Mouse (Mus musculus) neural tube, embryonic 14.5 days (tissue): ENCODE measurements around the gene Tiam1. TPM values are rescaled to one million over a fixed set of nuclear protein-coding genes. Genes with fewer than 3 reads are reported as not detected.

Experiments used
- ATAC-seq: fragments of 200-750 bp; cut with Nextera tagmentation; 2 replicates; pipeline ENCODE4 v1.8.0; 2017; ENCODE audit warnings: low read depth, mild to moderate bottlenecking, moderate TSS enrichment, moderate library complexity
- H3K27ac ChIP-seq: fragments of 300-500 bp; sonication (generic); 2 replicates; pipeline ENCODE4 v1.5.1; 2014; ENCODE audit warnings: low read depth, mild to moderate bottlenecking, control low read depth, low read length, moderate library complexity, mixed read lengths
- H3K27me3 ChIP-seq: fragments of 300-500 bp; sonication (generic); 2 replicates; pipeline ENCODE4 v1.6.1; 2014; ENCODE audit warnings: low read length; ENCODE audit not compliant: control insufficient read depth, insufficient read depth
- H3K36me3 ChIP-seq: fragments of 300-500 bp; sonication (generic); 2 replicates; pipeline ENCODE4 v1.6.1; 2014; ENCODE audit warnings: low read length, mixed read lengths; ENCODE audit not compliant: control insufficient read depth, insufficient read depth
- H3K4me1 ChIP-seq: fragments of 300-500 bp; sonication (generic); 2 replicates; pipeline ENCODE4 v1.6.1; 2014; ENCODE audit warnings: low read length; ENCODE audit not compliant: control insufficient read depth, insufficient read depth
- H3K4me2 ChIP-seq: fragments of 300-500 bp; sonication (generic); 2 replicates; pipeline ENCODE4 v1.6.1; 2014; ENCODE audit warnings: mild to moderate bottlenecking, low read depth, low read length, control low read depth
- H3K4me3 ChIP-seq: fragments of 300-500 bp; sonication (generic); 2 replicates; pipeline ENCODE4 v1.5.1; 2014; ENCODE audit warnings: low read depth, low read length, control low read depth, mixed read lengths
- H3K9ac ChIP-seq: fragments of 300-500 bp; sonication (generic); replicated peaks from 2 replicates; pipeline ENCODE4 v1.6.1; 2014; ENCODE audit warnings: low read depth, mild to moderate bottlenecking, control low read depth, low read length, mixed read lengths
- H3K9me3 ChIP-seq: fragments of 300-500 bp; sonication (generic); 2 replicates; pipeline ENCODE4 v1.6.1; 2016; ENCODE audit warnings: low read length; ENCODE audit not compliant: control insufficient read depth
- WGBS: fragments of 180-500 bp; shearing (Covaris S2); extraction: QIAGEN DNeasy Blood & Tissue Kit; methylation state at CpG from one replicate; pipeline ENCODE4 v1.1.7; 2014; 5-methylcytosine and 5-hydroxymethylcytosine counted together
- polyA plus RNA-seq: library from polyadenylated mRNA; unstranded; fragments of >200 nt; fragmentation: Nextera tagmentation; extraction: Ambion mirVana; gene quantifications from 2 replicates; pipeline ENCODE4 v1.2.1, GENCODE M21; 2014

The Tiam1 gene
- polyA plus RNA-seq, 1 experiment from 2014 or later: 34.8 TPM

DNA sequence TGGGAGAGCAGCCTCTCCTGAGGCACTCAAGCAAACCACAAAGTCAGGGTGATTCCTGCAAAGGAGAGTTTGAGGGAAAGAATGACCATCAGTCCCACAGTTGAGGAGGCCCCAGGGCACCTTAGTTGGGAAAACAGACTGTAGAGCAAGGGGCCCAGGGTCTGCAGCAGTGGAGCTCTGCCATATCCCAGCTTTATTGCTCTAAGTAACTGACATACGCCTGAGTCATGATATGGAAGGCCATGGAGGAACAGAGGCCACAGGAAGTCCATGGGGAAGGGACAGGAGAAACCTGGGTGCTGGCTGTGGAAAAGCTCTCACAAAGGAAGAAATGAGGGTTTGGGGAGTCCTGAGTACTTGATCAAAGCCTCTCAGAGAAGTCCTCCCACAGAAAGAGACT, 189.5 kb downstream of the Tiam1 start:
- H3K27me3 ChIP-seq: no peaks in the 10 kb centered on the region
- 90% methylated on average over 1 of the region's 1 CpGs for WGBS
- H3K9ac ChIP-seq: no peak overlapping the region
- H3K4me3 ChIP-seq: no peak overlapping the region
- H3K36me3 ChIP-seq: no peaks in the 10 kb centered on the region
- no peaks in the 10 kb centered on the region for H3K9me3 ChIP-seq
- no peaks in the 10 kb centered on the region; the same call in 1 of the 2 replicates for H3K4me1 ChIP-seq
- H3K27ac ChIP-seq: no peak overlapping the region
- no peak overlapping the region for H3K4me2 ChIP-seq
- ATAC-seq: no peak

DNA sequence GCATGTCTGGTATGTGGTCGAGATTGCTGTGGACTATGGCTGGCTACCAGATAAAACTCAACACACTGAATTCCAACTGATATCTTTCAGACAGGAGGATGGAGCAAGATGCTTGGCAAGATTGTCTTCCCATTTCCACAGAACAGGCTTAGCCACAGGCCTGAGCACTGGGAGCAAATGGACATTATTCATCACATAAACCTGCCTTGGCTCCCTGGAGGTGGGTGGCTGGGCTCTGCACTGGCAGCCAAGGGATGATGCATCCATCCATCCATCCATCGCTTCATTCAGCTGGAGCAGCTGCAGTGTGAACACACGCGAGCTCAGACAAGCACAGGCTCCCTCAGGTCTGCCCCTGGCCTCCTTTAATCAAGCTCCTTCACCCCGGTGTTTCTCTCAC, 190.7 kb downstream of the Tiam1 start:
- no peak overlapping the region for H3K4me2 ChIP-seq
- no peaks in the 10 kb centered on the region for H3K4me1 ChIP-seq
- no peaks in the 10 kb centered on the region for H3K36me3 ChIP-seq
- no peak for ATAC-seq
- no peaks in the 10 kb centered on the region for H3K9me3 ChIP-seq
- H3K9ac ChIP-seq: no peak overlapping the region
- H3K4me3 ChIP-seq: no peak overlapping the region
- no peak overlapping the region for H3K27ac ChIP-seq
- H3K27me3 ChIP-seq: no peaks in the 10 kb centered on the region
- WGBS: 94% methylated on average over 5 of the region's 5 CpGs

DNA sequence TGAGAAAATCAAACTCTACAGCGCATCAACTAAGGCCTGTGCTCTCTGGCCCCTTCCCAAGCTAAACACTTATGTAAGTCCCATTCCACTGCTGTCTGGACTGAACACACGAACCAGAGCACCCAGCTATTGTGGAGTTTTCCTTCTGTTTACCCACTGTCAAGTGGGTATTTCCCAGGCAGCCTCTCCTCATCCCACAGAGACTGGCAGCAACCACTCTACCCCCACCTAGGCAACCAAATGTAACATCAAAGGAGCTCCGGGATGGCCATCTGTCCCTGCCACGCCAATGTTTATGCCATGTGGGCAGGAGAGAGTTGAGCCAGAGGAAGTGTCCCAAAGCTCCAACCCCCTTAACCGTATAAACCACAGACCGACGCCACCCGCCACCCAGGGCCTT, 192.8 kb downstream of the Tiam1 start:
- Histone ChIP-seq H3K9ac (no peak overlapping the region), H3K9me3 (no peaks in the 10 kb centered on the region), H3K4me3 (no peak overlapping the region), H3K4me1 (no peaks in the 10 kb centered on the region), H3K27ac (no peak overlapping the region), H3K27me3 (no peaks in the 10 kb centered on the region), H3K4me2 (no peak overlapping the region), H3K36me3 (no peaks in the 10 kb centered on the region)
- WGBS: 79% methylated on average over 8 of the region's 8 CpGs
- no peak for ATAC-seq

DNA sequence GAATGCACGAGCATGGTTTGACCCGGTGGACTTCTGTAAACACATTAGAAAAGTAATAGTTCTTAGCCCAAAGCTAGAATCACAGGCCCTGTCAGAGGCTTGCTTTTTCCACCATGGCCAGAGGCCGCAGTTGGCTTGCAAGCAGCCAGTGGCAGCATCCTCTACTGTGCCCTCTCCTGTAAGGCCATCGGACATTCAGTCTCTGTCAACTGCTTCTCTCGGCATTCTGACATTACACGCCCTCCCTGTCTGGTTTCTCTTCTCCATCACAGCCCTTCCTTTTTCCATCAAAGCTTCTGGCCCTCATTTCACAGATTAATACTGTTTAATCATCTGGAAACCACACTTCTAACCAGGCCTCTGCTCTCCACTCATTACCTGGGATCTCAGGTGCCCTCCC, 193.3 kb downstream of the Tiam1 start:
- no peak for ATAC-seq
- H3K27me3 ChIP-seq: no peaks in the 10 kb centered on the region
- H3K4me3 ChIP-seq: no peak overlapping the region
- H3K9ac ChIP-seq: no peak overlapping the region
- no peaks in the 10 kb centered on the region for H3K36me3 ChIP-seq
- no peaks in the 10 kb centered on the region for H3K4me1 ChIP-seq
- no peak overlapping the region for H3K4me2 ChIP-seq
- 86% methylated on average over 6 of the region's 6 CpGs for WGBS
- no peak overlapping the region for H3K27ac ChIP-seq
- H3K9me3 ChIP-seq: no peaks in the 10 kb centered on the region

DNA sequence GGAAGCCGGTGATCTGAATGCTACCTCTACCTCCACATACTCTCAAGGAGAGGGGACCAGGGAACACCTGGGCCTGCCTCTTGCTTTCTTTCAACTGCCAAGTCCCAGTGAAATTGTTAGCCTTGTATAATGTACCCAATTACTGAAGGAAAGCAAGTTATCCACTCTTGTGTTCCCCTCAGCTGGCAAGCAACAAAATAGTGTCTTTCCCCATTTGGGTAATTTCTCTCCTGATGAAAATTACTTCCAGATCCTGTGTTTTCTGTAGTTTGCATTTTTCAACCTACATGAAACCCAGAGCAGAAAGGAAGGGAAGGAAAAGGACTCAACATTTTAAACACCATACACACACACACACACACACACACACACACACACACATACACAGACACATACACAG, 195.5 kb downstream of the Tiam1 start:
- Histone ChIP-seq H3K36me3 (no peaks in the 10 kb centered on the region), H3K27ac (no peak overlapping the region), H3K4me3 (no peak overlapping the region), H3K4me1 (peaks cover 15% of the 10 kb centered on the region), H3K4me2 (no peak overlapping the region), H3K9me3 (no peaks in the 10 kb centered on the region), H3K27me3 (no peaks in the 10 kb centered on the region), H3K9ac (no peak overlapping the region)
- ATAC-seq: no peak
- 96% methylated on average over 1 of the region's 1 CpGs for WGBS

DNA sequence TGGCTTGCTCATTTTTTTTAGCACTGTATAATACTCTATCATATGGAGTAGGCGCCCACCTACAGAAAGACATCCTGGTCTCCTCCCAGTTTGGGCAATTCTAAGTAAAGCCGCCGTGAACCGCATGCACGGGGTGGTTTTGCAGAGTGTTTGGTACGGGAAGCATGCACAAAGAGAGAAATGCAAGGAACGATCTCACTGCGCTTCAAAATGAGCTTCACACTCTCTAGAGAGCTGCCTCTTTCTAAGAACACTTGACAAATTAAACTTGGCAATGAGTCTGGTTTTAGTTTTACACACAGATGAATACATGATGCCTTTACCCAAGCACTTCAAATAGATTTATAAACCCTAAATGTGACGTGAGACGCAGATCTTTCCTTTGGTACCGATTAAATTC, 196.8 kb downstream of the Tiam1 start:
- 88% methylated on average over 11 of the region's 11 CpGs for WGBS
- no peak overlapping the region for H3K4me2 ChIP-seq

DNA sequence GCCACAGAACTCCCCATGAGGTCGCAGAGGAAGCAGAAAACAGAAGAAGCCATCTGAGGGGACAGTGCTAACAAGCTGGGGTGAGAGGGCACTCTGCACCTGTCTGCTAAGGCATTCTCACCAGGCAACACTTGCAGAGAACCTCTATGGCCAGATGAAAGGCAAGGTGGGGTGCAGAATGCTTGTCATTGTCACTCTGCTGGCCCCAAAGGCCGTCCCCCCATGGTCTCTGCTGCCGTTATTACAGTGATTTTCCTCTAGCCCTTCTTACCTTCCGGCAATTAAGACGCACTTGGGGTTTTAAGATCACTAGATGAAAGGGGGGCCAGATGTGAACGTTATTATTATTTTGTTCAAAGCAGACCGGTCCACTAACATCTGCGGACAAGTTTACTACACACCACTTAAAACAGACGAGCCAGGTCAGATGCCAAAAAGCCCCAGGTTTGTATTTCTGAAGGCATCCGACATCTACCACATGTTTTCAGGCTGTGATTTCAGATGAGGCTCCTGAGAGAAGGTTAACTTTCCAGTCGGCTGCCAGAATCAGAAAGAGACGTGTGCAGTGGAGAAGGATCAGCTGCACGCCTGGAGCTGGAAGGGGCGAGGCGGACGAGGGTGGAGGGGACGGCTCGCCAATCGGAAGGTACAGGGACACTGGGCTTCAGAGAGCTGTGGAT, 198.8 kb downstream of the Tiam1 start:
- peaks cover 16% of the 10 kb centered on the region for H3K4me1 ChIP-seq
- WGBS: 29% methylated on average over 19 of the region's 19 CpGs
- no peaks in the 10 kb centered on the region for H3K27me3 ChIP-seq
- no peak overlapping the region for H3K4me2 ChIP-seq
- no peaks in the 10 kb centered on the region for H3K9me3 ChIP-seq
- H3K27ac ChIP-seq: no peak overlapping the region
- no peak overlapping the region for H3K4me3 ChIP-seq
- no peak for ATAC-seq
- no peaks in the 10 kb centered on the region for H3K36me3 ChIP-seq
- H3K9ac ChIP-seq: no peak overlapping the region

More for the DNA sequence above, 196.8 kb downstream of the Tiam1 start:
- ATAC-seq: no peak
- Histone ChIP-seq H3K9me3 (no peaks in the 10 kb centered on the region), H3K4me1 (peaks cover 16% of the 10 kb centered on the region), H3K27me3 (no peaks in the 10 kb centered on the region), H3K4me3 (no peak overlapping the region), H3K9ac (no peak overlapping the region), H3K36me3 (no peaks in the 10 kb centered on the region), H3K27ac (no peak overlapping the region)

DNA sequence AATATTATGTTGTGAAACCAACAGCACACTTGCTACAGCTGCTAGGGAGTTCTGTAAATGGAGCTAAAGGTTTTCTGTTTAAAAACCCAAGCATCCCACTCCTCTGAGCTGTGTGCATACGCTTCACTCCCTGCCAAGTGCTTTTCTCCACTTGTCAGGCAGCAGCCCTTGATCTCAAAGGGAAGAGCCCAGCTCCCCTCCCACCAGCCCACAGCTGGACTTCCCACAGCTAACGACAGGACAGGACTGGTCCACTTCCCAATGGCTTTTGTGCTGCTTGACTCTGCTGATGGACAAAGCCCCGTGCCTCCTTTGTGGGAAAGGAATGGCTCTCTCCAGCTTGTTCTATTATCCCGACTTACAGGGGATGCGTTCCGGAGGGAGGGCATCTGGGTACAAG, 199.5 kb downstream of the Tiam1 start:
- 0 out of 2 replicates have a peak overlapping the region, but pooled peaks have one; percentile 11 for H3K27ac ChIP-seq
- WGBS: under 1% methylated on average over 6 of the region's 6 CpGs
- no peaks in the 10 kb centered on the region for H3K36me3 ChIP-seq
- H3K4me1 ChIP-seq: peaks cover 16% of the 10 kb centered on the region
- 0 out of 2 replicates have a peak overlapping the region, but pooled peaks have one; percentile 12 for H3K9ac ChIP-seq
- H3K27me3 ChIP-seq: no peaks in the 10 kb centered on the region
- no peak for ATAC-seq
- no peak overlapping the region for H3K4me3 ChIP-seq
- peak overlapping the region; percentile 15; the same call in 1 of the 2 replicates for H3K4me2 ChIP-seq
- H3K9me3 ChIP-seq: no peaks in the 10 kb centered on the region

DNA sequence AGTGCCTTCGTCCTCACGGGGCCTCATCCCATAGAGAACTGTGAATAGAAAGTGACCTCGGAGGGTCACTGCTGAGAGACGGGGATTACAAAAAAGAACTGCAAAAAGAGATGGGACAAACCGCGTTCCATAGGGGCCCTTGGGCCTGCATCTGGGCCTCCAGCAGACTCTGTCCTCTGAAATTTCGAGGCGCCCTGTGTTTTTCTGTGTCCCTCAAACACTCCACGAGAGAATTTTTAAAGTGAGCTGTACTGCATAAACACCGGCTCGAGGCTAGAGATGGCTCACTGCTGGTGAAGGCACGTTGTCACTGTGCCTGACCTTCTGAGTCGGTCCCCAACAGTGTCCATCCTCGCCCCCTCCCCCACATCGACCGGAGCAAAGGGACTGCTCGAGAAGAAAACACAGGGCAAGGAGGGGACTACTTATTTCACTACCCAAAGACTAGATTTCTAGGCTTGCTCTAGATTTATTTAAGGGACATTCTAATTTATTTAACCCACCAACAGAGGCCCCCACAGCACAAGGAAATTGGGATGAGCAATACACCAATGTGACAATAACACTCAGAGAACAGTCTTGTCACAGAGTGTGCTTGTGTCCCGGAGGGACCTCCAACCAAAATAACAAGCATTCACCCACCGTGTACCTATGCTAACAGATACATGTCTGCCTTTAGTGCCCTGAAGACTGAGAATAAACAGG, 200.2 kb downstream of the Tiam1 start:
- H3K27ac ChIP-seq: 0 out of 2 replicates have a peak overlapping the region, but pooled peaks have one; percentile 11
- 9% methylated on average over 19 of the region's 19 CpGs for WGBS

More for the DNA sequence above, 200.2 kb downstream of the Tiam1 start:
- Histone ChIP-seq H3K9me3 (no peaks in the 10 kb centered on the region), H3K27me3 (no peaks in the 10 kb centered on the region), H3K4me3 (no peak overlapping the region), H3K9ac (no peak overlapping the region), H3K36me3 (no peaks in the 10 kb centered on the region), H3K4me1 (peaks cover 16% of the 10 kb centered on the region), H3K4me2 (peak overlapping the region; percentile 15; the same call in 1 of the 2 replicates)
- 0 out of 2 replicates have a peak, but pooled peaks have one; percentile 12 for ATAC-seq
